In the genomic region with DNA sequence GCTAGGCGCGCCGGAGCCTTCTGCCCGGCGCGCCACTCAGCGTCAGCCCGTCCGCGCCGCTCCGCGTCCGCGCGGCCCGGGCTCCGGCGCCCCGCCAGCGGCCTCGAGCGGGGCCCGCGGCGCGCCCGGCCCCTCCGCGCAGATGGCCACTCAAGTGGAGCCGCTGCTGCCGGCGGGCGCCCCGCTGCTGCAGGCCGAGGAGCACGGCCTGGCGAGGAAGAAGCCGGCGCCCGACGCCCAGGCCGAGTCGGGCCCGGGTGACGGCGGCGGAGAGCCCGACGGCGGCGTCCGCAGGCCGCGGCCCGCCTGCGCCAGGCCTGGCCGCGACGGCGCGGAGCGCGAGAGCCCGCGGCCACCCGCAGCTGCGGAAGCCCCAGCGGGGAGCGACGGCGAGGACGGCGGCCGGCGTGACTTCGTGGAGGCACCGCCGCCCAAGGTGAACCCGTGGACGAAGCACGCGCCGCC, we compare ENCODE assay signal across 8 mouse cellular contexts. TPM values are rescaled to one million over a fixed set of nuclear protein-coding genes. Genes with fewer than 3 reads are reported as not detected.
DNase-seq lines count a peak whose midpoint lies in the region; ATAC-seq and TF ChIP-seq lines count a peak whose summit lies in the region.

Larp1 (plus strand) TSS at position 14 of the 465 bp plus-strand sequence.

- peaks cover 12% of the 10 kb centered on the region for H3K4me1 ChIP-seq in lung, embryonic 14.5 days (ENCODE audit: insufficient read depth)
- H3K4me1 ChIP-seq in embryonic fibroblast, embryonic 13.5 days (ENCODE audit: control insufficient read depth, insufficient read depth, low read length), result peaks cover 10% of the 10 kb centered on the region
- H3K4me1 ChIP-seq in heart, postnatal 0 days (ENCODE audit: control insufficient read depth, insufficient read depth), result peaks cover 12% of the 10 kb centered on the region

- H3K79me2 ChIP-seq in myocyte (ENCODE audit: control insufficient read depth, insufficient read depth), result peaks cover 48% of the 10 kb centered on the region

- H3ac ChIP-seq in myocyte (ENCODE audit: control insufficient read depth, insufficient read length), result peak within 1 kb of the TSS; percentile 99

- H3K27me3 ChIP-seq in lung, embryonic 14.5 days (ENCODE audit: insufficient read depth, low read length), result no peaks in the 10 kb centered on the region
- H3K27me3 ChIP-seq in heart, postnatal 0 days (ENCODE audit: control insufficient read depth, insufficient read depth, low read length), result no peaks in the 10 kb centered on the region
- no peaks in the 10 kb centered on the region for H3K27me3 ChIP-seq in myocyte (ENCODE audit: control insufficient read depth, insufficient read depth, insufficient read length)

- H3K36me3 ChIP-seq in lung, embryonic 14.5 days (ENCODE audit: insufficient read depth), result no peaks in the 10 kb centered on the region
- H3K36me3 ChIP-seq in heart, postnatal 0 days (replicated peaks; ENCODE audit: control insufficient read depth, insufficient read depth, low read length), result no peaks in the 10 kb centered on the region
- H3K36me3 ChIP-seq in myocyte (ENCODE audit: control insufficient read depth, insufficient read depth), result no peaks in the 10 kb centered on the region

- peak within 1 kb of the TSS; percentile 91 for H3K4me2 ChIP-seq in lung, embryonic 14.5 days
- H3K4me2 ChIP-seq in heart, postnatal 0 days (ENCODE audit: low read depth, low read length), result peak within 1 kb of the TSS; percentile 93
- H3K4me2 ChIP-seq in myocyte (ENCODE audit: low read depth), result peak within 1 kb of the TSS; percentile 90

- no peak for TF ChIP-seq EP300 in heart, postnatal 0 days (IDR thresholded peaks at IDR 0.05; ENCODE audit: low read depth)

- peak; percentile 22 for ATAC-seq in lung, embryonic 14.5 days (ENCODE audit: insufficient read depth)
- peak; percentile 72 for ATAC-seq in heart, postnatal 0 days (ENCODE audit: insufficient read depth, low read depth)

- no peak for TF ChIP-seq POLR2A in embryonic fibroblast, embryonic 13.5 days (IDR thresholded peaks at IDR 0.05; ENCODE audit: low read depth, low read length)
- TF ChIP-seq POLR2A in myocyte (IDR thresholded peaks at IDR 0.05; ENCODE audit: insufficient read length, low read depth), result no peak

- H3K4me3 ChIP-seq in lung, embryonic 14.5 days (ENCODE audit: low read depth, low read length), result peak within 1 kb of the TSS; percentile 95
- H3K4me3 ChIP-seq in embryonic fibroblast, embryonic 13.5 days (ENCODE audit: insufficient read depth, low read length), result peak within 1 kb of the TSS; percentile 88
- H3K4me3 ChIP-seq in heart, postnatal 0 days (ENCODE audit: low read depth, low read length), result peak within 1 kb of the TSS; percentile 86
- peak within 1 kb of the TSS; percentile 78 for H3K4me3 ChIP-seq in myocyte

- intact Hi-C loops in left cerebral cortex, postnatal 4 days (cut with DNase I), result no loop called here

- under 1% methylated on average over 72 of the region's 84 CpGs for WGBS in lung, embryonic 14.5 days
- WGBS in heart, postnatal 0 days, result under 1% methylated on average over 64 of the region's 84 CpGs

- DNase-seq in lung, embryonic 14.5 days, result no peak
- DNase-seq in lung, adult 18-20 months, result no peak
- no peak for DNase-seq in adrenal gland, postnatal 10 days
- DNase-seq in heart, postnatal 0 days (ENCODE audit: low spot score), result no peak
- no peak for DNase-seq in left cerebral cortex, postnatal 4 days
- DNase-seq in frontal cortex, postnatal 25 days (ENCODE audit: low spot score in 2 of 2), result no peak

- H3K9ac ChIP-seq in lung, embryonic 14.5 days, result peak within 1 kb of the TSS; percentile 96
- H3K9ac ChIP-seq in heart, postnatal 0 days (replicated peaks; ENCODE audit: low read depth, low read length), result peak within 1 kb of the TSS; percentile 97

- no peak for TF ChIP-seq CTCF in lung, embryonic 14.5 days (IDR thresholded peaks at IDR 0.05; ENCODE audit: low read depth)
- TF ChIP-seq CTCF in embryonic fibroblast, embryonic 13.5 days (IDR thresholded peaks at IDR 0.05; ENCODE audit: borderline replicate concordance, insufficient read depth, low read length), result no peak
- no peak for TF ChIP-seq CTCF in heart, postnatal 0 days (IDR thresholded peaks at IDR 0.05; ENCODE audit: low read depth)

- no peaks in the 10 kb centered on the region for H3K9me3 ChIP-seq in lung, embryonic 14.5 days (ENCODE audit: low read depth, low read length)
- H3K9me3 ChIP-seq in heart, postnatal 0 days (replicated peaks; ENCODE audit: control insufficient read depth, low read length), result no peaks in the 10 kb centered on the region

- H3K27ac ChIP-seq in lung, embryonic 14.5 days (ENCODE audit: low read depth), result peak within 1 kb of the TSS; percentile 89
- peak within 1 kb of the TSS; percentile 50 for H3K27ac ChIP-seq in embryonic fibroblast, embryonic 13.5 days (ENCODE audit: insufficient read depth, low read length)
- H3K27ac ChIP-seq in heart, postnatal 0 days (ENCODE audit: low read depth), result peak within 1 kb of the TSS; percentile 92

TF ChIP-seq in myocyte, 11 proteins besides CTCF, POLR2A, EP300 and RAD21:
- TF ChIP-seq TCF12 (IDR thresholded peaks at IDR 0.05; ENCODE audit: insufficient read depth, poor library complexity, severe bottlenecking) (no peak), USF1 (IDR thresholded peaks at IDR 0.05; ENCODE audit: low read depth) (no peak), POLR2AphosphoS2 (IDR thresholded peaks at IDR 0.05; ENCODE audit: insufficient read length, low read depth) (no peak), SRF (IDR thresholded peaks at IDR 0.05; ENCODE audit: control insufficient read depth, insufficient read length, low read depth) (no peak), MAX (IDR thresholded peaks at IDR 0.05; ENCODE audit: low read depth) (no peak), MYOG (IDR thresholded peaks at IDR 0.05; ENCODE audit: control insufficient read depth in 1 of 3, insufficient read depth in 1 of 3, insufficient read length in 2 of 3, low read depth in 2 of 3) (no peak), TCF3 (IDR thresholded peaks at IDR 0.05; ENCODE audit: insufficient read length, low read depth) (no peak), CEBPB (IDR thresholded peaks at IDR 0.05; ENCODE audit: insufficient read depth, poor library complexity, severe bottlenecking) (no peak), REST (IDR thresholded peaks at IDR 0.05; ENCODE audit: insufficient read depth, insufficient read length) (no peak), E2F4 (IDR thresholded peaks at IDR 0.05; ENCODE audit: insufficient read depth) (no peak), MYOD1 (IDR thresholded peaks at IDR 0.05; ENCODE audit: control insufficient read depth in 1 of 3, insufficient read length in 2 of 3, low read depth in 2 of 3) (no peak)

RNA-seq across cellular contexts. Expression of gene Larp1, which starts in this region (rescaled TPM):
- polyA plus RNA-seq in lung, embryonic 14.5 days (2014; fragmentation: Nextera tagmentation; extraction: Ambion mirVana), result 24.7 and 26.9 TPM in 2 replicates
- 10 to 100 TPM; 78.6 to 85.0 TPM for total RNA-seq in adrenal gland, postnatal 10 days (2021)
- 89.9 and 94.4 TPM in 2 replicates for polyA plus RNA-seq in embryonic fibroblast, embryonic 13.5 days (2011; ENCODE audit: insufficient read length, low read depth, missing spikeins)
- total RNA-seq in heart, postnatal 0 days (2014; rRNA removed; ENCODE audit: low replicate concordance), result 18.2 and 21.8 TPM in 2 replicates
- polyA plus RNA-seq in heart, postnatal 0 days (2015; fragmentation: Nextera tagmentation; extraction: Ambion mirVana), result 6.7 and 8.3 TPM in 2 replicates
- 10 to 100 TPM; 97.9 to 100.0 TPM for total RNA-seq in left cerebral cortex, postnatal 4 days (2021)
- polyA plus RNA-seq in myocyte (2012; fragmentation: generic; extraction: Trizol), result 67.6 TPM
